Mouse (Mus musculus) regulatory T cell (primary cell): Measurements from ENCODE around the gene Rbfox3.

Source experiments
- in situ Hi-C: fragments of 300-600 bp; cut with MboI, MseI; formaldehyde crosslinking; loops from one replicate; pipeline ENCODE4 v1.15.1; 2025; ENCODE audit warnings: high pct_unique_total_duplicates

Gene Rbfox3

GRCm38 (mm10) chr11:118451211-118451610 lies 460.2 kb downstream of the Rbfox3 start:
- in situ Hi-C loops = no loop called here

- in situ Hi-C loops = loop anchor here (5.0 kb wide), 1 partner anchor 34 kb away; no protein-coding TSS in a partner anchor
Observed at GRCm38 (mm10) chr11:118448385-118448784, 463.0 kb downstream of the Rbfox3 start.

DNA sequence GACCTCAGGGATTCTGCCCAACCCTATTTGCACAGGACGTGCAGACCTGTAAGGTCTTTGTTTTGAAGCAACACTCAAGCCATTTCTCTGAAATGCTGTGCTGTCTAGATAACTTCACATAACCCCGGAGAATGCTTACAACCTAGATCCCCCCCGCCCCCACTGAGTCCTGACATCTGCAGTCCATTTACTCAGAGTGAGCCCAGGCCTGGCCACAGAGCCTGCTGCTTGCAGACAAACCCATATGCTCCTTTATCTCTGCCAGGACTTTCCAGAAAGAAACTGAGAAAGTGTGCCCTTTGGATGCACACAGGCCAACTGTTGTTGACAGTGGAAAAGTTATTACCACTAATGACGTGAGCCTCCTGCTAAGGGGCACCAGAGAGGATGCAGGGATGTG lies 464.1 kb downstream of the Rbfox3 start:
- in situ Hi-C loops = loop anchor here (5.0 kb wide), 1 partner anchor 35 kb away; no protein-coding TSS in a partner anchor

DNA sequence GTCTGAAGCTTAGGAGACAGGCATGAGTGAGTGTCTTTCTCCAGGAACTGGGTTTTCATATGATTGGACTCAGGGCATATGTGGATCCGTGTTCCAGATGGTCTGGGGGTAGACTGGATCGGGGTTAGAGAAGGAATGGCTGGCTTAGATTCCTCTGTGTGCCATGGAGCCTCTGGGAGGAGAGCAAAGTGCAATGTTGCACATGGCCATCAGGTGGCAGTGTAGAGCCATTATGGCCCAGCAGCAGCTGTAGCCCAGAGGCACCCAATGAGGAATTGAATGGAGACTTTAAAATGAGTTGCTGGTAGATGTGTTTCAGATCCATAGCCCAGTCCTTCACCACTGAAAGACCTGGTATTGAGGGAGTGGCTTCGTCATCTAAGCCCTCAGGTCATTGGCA lies 465.6 kb downstream of the Rbfox3 start:
- in situ Hi-C loops = loop anchor here (5.0 kb wide), 1 partner anchor 36 kb away; no protein-coding TSS in a partner anchor

GRCm38 (mm10) chr11:118443201-118443970 lies 468.0 kb downstream of the Rbfox3 start:
- in situ Hi-C loops = no loop called here

DNA sequence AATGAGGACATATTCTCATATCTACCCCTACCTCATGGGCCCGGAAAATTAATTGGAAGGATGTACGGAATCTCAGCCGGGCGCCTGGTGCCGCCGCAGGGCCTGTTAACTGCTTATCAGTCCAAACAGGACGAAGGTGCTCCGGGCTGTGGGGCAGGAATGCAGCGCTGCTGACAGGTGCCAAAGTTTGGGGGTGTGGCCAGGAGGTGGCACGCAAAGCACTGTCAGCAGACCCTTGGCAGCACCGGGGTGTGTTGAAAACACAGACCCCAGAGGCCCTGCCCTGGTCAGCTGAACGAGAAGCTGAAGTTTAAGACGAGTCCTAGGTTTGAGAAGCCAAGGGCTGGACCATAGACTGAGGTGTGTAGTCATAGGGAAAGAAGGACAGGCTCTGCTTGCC lies 468.7 kb downstream of the Rbfox3 start:
- in situ Hi-C loops = no loop called here
